Mouse (Mus musculus) C2C12 (cell line): ENCODE measurements around the gene Auts2.

Experiments
- CEBPB ChIP-seq: IDR thresholded peaks from one replicate; pipeline ENCODE4 v1.6.1; 2011; ENCODE audit warnings: low read depth, mild to moderate bottlenecking, control low read depth, moderate library complexity
- CTCF ChIP-seq: IDR thresholded peaks from one replicate; pipeline ENCODE4 v1.5.1; 2011; ENCODE audit not compliant: control insufficient read depth, insufficient read depth, insufficient read length
- MAX ChIP-seq: IDR thresholded peaks from one replicate; pipeline ENCODE4 v1.6.1; 2011; ENCODE audit warnings: mild to moderate bottlenecking, control low read depth
- MYOD1 ChIP-seq: IDR thresholded peaks from one replicate; pipeline ENCODE4 v1.6.1; 2011; ENCODE audit warnings: low read depth; ENCODE audit not compliant: control insufficient read depth, insufficient read length
- USF1 ChIP-seq: IDR thresholded peaks from one replicate; pipeline ENCODE4 v1.6.1; 2011; ENCODE audit warnings: low read depth, mild to moderate bottlenecking, control low read depth, moderate library complexity

DNA sequence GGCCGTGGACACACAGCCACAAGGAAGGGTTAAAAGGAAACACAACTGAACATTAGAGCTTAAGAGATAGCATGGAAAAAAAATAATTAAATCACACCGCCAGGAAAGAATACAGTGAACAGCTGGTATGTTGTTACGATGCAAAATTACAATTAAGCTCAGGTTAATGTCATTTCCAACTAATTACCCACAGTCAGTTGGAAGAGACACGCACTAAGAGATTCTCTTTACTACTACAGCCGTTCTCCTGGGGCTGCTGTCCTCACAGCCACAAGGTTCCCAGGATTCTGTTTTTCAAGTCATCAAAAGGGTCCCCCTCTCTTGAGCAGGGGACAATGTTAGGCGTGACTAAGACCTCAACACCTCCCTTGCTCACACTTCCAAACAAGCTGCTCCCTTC, 25.3 kb downstream of the Auts2 start:
- TF ChIP-seq CTCF, result no peak
- no peak for TF ChIP-seq MYOD1
- TF ChIP-seq USF1, result no peak
- TF ChIP-seq MAX, result no peak
- TF ChIP-seq CEBPB, result no peak
